Mouse (Mus musculus) monocyte, adult 5-6 weeks (primary cell): ENCODE data around the gene Preb. TPM values are rescaled to one million over a fixed set of nuclear protein-coding genes. Genes with fewer than 3 reads are reported as not detected.

Experiments
- ATAC-seq: fragments of 153-309, 156-312 bp; replicated peaks from 2 replicates; pipeline ENCODE4 v1.8.0; 2017; ENCODE audit warnings: mild to moderate bottlenecking; ENCODE audit not compliant: low TSS enrichment, insufficient number of reproducible peaks, severe bottlenecking, poor library complexity, low FRiP score
- total RNA-seq: library from RNA; stranded (forward); fragments of 200-1000, 200-491, 200-594 nt; gene quantifications from 3 replicates; pipeline ENCODE4 v1.2.3, GENCODE M21; 2017

The Preb gene
- total RNA-seq, 1 experiment from 2014 or later: 146 TPM

GRCm38 (mm10) chr5:30927945-30928529, 32.1 kb downstream of the Preb start:
- ATAC-seq: no peak

GRCm38 (mm10) chr5:30926073-30926472, 34.1 kb downstream of the Preb start:
- no peak for ATAC-seq

- ATAC-seq: no peak
Measured at GRCm38 (mm10) chr5:30925217-30925616, 34.9 kb downstream of the Preb start.

GRCm38 (mm10) chr5:30924614-30925013, 35.5 kb downstream of the Preb start:
- ATAC-seq: no peak

GRCm38 (mm10) chr5:30923119-30923518, 37.0 kb downstream of the Preb start:
- no peak for ATAC-seq

GRCm38 (mm10) chr5:30922581-30923041, 37.5 kb downstream of the Preb start:
- ATAC-seq: no peak

- ATAC-seq: peak; percentile 54
Measured at GRCm38 (mm10) chr5:30921256-30922033, 38.7 kb downstream of the Preb start, which contains the start of gene Khk. Khk (plus strand) TSS chr5:30921431.

GRCm38 (mm10) chr5:30920621-30921020, 39.5 kb downstream of the Preb start:
- ATAC-seq: peak; percentile 36

- ATAC-seq: no peak
Measured at GRCm38 (mm10) chr5:30919831-30920614, 40.1 kb downstream of the Preb start.

GRCm38 (mm10) chr5:30918691-30919090, 41.5 kb downstream of the Preb start:
- no peak for ATAC-seq

GRCm38 (mm10) chr5:30917891-30918670, 42.1 kb downstream of the Preb start:
- ATAC-seq: no peak

- no peak for ATAC-seq
Measured at GRCm38 (mm10) chr5:30917348-30917747, 42.8 kb downstream of the Preb start.

GRCm38 (mm10) chr5:30916841-30917240, 43.3 kb downstream of the Preb start:
- ATAC-seq: no peak

- peak; percentile 72 for ATAC-seq
Measured at GRCm38 (mm10) chr5:30915974-30916433, 44.2 kb downstream of the Preb start.

- ATAC-seq: no peak
Measured at GRCm38 (mm10) chr5:30915456-30915855, 44.7 kb downstream of the Preb start.

GRCm38 (mm10) chr5:30914849-30915248, 45.3 kb downstream of the Preb start:
- ATAC-seq: no peak

GRCm38 (mm10) chr5:30914101-30914635, 46.0 kb downstream of the Preb start:
- ATAC-seq: no peak

GRCm38 (mm10) chr5:30913060-30913841, 46.9 kb downstream of the Preb start, which contains the start of gene Emilin1:
Emilin1 (plus strand) TSS chr5:30913402.
- ATAC-seq: no peak
